Mouse (Mus musculus) MEL (cell line): Measurements from ENCODE around the gene Slc29a2. TPM values are rescaled to one million over a fixed set of nuclear protein-coding genes. Genes with fewer than 3 reads are reported as not detected.

Experiments
- DNase-seq: peaks from one replicate; pipeline ENCODE4 v3.0.0; 2011; ENCODE audit warnings: low read depth, low spot score
- H3K27ac ChIP-seq: 2 replicates; pipeline ENCODE4 v1.5.1; 2012; ENCODE audit warnings: low read depth, mild to moderate bottlenecking, control low read depth, low read length, moderate library complexity; ENCODE audit not compliant: control insufficient read depth
- H3K27me3 ChIP-seq, 2 experiments: fragments of 150-350 bp in 1 of 2; sonication (generic) in 1 of 2; 2 replicates each; pipeline ENCODE4 v1.6.1; 2012; ENCODE audit warnings: low read length in 2 of 2, mild to moderate bottlenecking in 2 of 2, improper control_type of control experiment in 1 of 2, moderate library complexity in 1 of 2; ENCODE audit not compliant: insufficient read depth in 2 of 2, control insufficient read depth in 1 of 2
- H3K36me3 ChIP-seq, 2 experiments: 2 replicates each; pipeline ENCODE4 v1.6.1; 2012 to 2014; ENCODE audit warnings: low read length in 2 of 2, improper control_type of control experiment in 1 of 2, inconsistent platforms in 1 of 2, mild to moderate bottlenecking in 1 of 2; ENCODE audit not compliant: insufficient read depth in 2 of 2, control insufficient read depth in 1 of 2
- H3K4me1 ChIP-seq, 2 experiments: fragments of 150-350 bp in 1 of 2; sonication (generic) in 1 of 2; 2 replicates each; pipeline ENCODE4 v1.6.1; 2012; ENCODE audit warnings: low read length in 2 of 2, improper control_type of control experiment in 1 of 2, mild to moderate bottlenecking in 1 of 2; ENCODE audit not compliant: insufficient read depth in 2 of 2, control insufficient read depth in 1 of 2
- H3K4me3 ChIP-seq, 2 experiments: fragments of 150-350 bp in 1 of 2; sonication (generic) in 1 of 2; 2 replicates each; pipeline ENCODE4 v1.5.1; 2012; ENCODE audit warnings: low read depth in 2 of 2, low read length in 2 of 2, mild to moderate bottlenecking in 2 of 2, moderate library complexity in 2 of 2, control low read depth in 1 of 2, improper control_type of control experiment in 1 of 2; ENCODE audit not compliant: control insufficient read depth in 1 of 2, insufficient read depth in 1 of 2
- H3K79me2 ChIP-seq: 2 replicates; pipeline ENCODE4 v1.6.1; 2012; ENCODE audit warnings: mild to moderate bottlenecking, low read length, moderate library complexity; ENCODE audit not compliant: control insufficient read depth, poor library complexity, insufficient read depth
- H3K9ac ChIP-seq: 2 replicates; pipeline ENCODE4 v1.6.1; 2012; ENCODE audit warnings: low read depth, mild to moderate bottlenecking, control low read depth, low read length, moderate library complexity; ENCODE audit not compliant: control insufficient read depth, poor library complexity, severe bottlenecking
- H3K9me3 ChIP-seq: fragments of 150-350 bp; sonication (generic); replicated peaks from 2 replicates; pipeline ENCODE4 v1.6.1; 2012; ENCODE audit warnings: mild to moderate bottlenecking, low read length, improper control_type of control experiment, moderate library complexity; ENCODE audit not compliant: insufficient read depth
- BHLHE40 ChIP-seq: IDR thresholded peaks from 2 replicates; pipeline ENCODE4 v1.6.1; 2012; ENCODE audit warnings: low read depth, mild to moderate bottlenecking, inconsistent platforms, low read length, improper control_type of control experiment, borderline replicate concordance
- CHD1 ChIP-seq: IDR thresholded peaks from 2 replicates; pipeline ENCODE4 v1.6.1; 2012; ENCODE audit warnings: low read depth, mild to moderate bottlenecking, inconsistent platforms, low read length, improper control_type of control experiment
- CTCF ChIP-seq, 3 experiments: IDR thresholded peaks in 2 of 3; conservative IDR thresholded peaks in 1 of 3; 2 replicates each; pipeline ENCODE4 v1.5.1; 2011 to 2012; ENCODE audit warnings: low read length in 3 of 3, low read depth in 2 of 3, mild to moderate bottlenecking in 2 of 3, improper control_type of control experiment in 1 of 3, inconsistent platforms in 1 of 3, mixed read lengths in 1 of 3, moderate library complexity in 1 of 3; ENCODE audit not compliant: control insufficient read depth in 1 of 3, insufficient read depth in 1 of 3, poor library complexity in 1 of 3, severe bottlenecking in 1 of 3
- E2F4 ChIP-seq: IDR thresholded peaks from 2 replicates; pipeline ENCODE4 v1.6.1; 2011; ENCODE audit warnings: low read depth, low read length, improper control_type of control experiment, borderline replicate concordance
- ELF1 ChIP-seq: IDR thresholded peaks from 2 replicates; pipeline ENCODE4 v1.6.1; 2014; ENCODE audit warnings: low read depth, mild to moderate bottlenecking, inconsistent platforms, low read length, improper control_type of control experiment, moderate library complexity
- EP300 ChIP-seq, 2 experiments: IDR thresholded peaks; 2 replicates each; pipeline ENCODE4 v1.6.1; 2011; ENCODE audit warnings: improper control_type of control experiment in 2 of 2, low read length in 2 of 2, low read depth in 1 of 2, mild to moderate bottlenecking in 1 of 2
- ETS1 ChIP-seq: IDR thresholded peaks from 2 replicates; pipeline ENCODE4 v1.6.1; 2012; ENCODE audit warnings: low read depth, mild to moderate bottlenecking, inconsistent platforms, low read length, improper control_type of control experiment, moderate library complexity
- GABPA ChIP-seq: IDR thresholded peaks from 2 replicates; pipeline ENCODE4 v1.6.1; 2012; ENCODE audit warnings: low read depth, mild to moderate bottlenecking, inconsistent platforms, low read length, improper control_type of control experiment, moderate library complexity
- GATA1 ChIP-seq: IDR thresholded peaks from 2 replicates; pipeline ENCODE4 v1.6.1; 2011; ENCODE audit warnings: low read depth, low read length, improper control_type of control experiment
- HCFC1 ChIP-seq: IDR thresholded peaks from 2 replicates; pipeline ENCODE4 v1.6.1; 2012; ENCODE audit warnings: low read depth, mild to moderate bottlenecking, inconsistent platforms, low read length, improper control_type of control experiment, moderate library complexity
- MAX ChIP-seq: IDR thresholded peaks from 2 replicates; pipeline ENCODE4 v1.6.1; 2011; ENCODE audit warnings: low read length, improper control_type of control experiment
- MAZ ChIP-seq: IDR thresholded peaks from 2 replicates; pipeline ENCODE4 v1.6.1; 2012; ENCODE audit warnings: low read depth, mild to moderate bottlenecking, inconsistent platforms, low read length, improper control_type of control experiment
- MEF2A ChIP-seq: IDR thresholded peaks from 2 replicates; pipeline ENCODE4 v1.6.1; 2014; ENCODE audit warnings: low read depth, mild to moderate bottlenecking, inconsistent platforms, low read length, improper control_type of control experiment; ENCODE audit not compliant: poor library complexity, insufficient replicate concordance, severe bottlenecking; ENCODE audit errors: extremely low read depth
- MXI1 ChIP-seq: IDR thresholded peaks from 2 replicates; pipeline ENCODE4 v1.6.1; 2011; ENCODE audit warnings: mild to moderate bottlenecking, low read depth, low read length, improper control_type of control experiment
- MYB ChIP-seq: IDR thresholded peaks from 2 replicates; pipeline ENCODE4 v1.6.1; 2011; ENCODE audit warnings: mild to moderate bottlenecking, low read depth, low read length, improper control_type of control experiment
- MYC ChIP-seq: IDR thresholded peaks from 2 replicates; pipeline ENCODE4 v1.6.1; 2011; ENCODE audit warnings: low read depth, mild to moderate bottlenecking, low read length, improper control_type of control experiment, moderate library complexity
- NELFE ChIP-seq: IDR thresholded peaks from 2 replicates; pipeline ENCODE4 v1.6.1; 2011; ENCODE audit warnings: low read depth, low read length, improper control_type of control experiment
- NRF1 ChIP-seq: IDR thresholded peaks from 2 replicates; pipeline ENCODE4 v1.6.1; 2014; ENCODE audit warnings: low read depth, mild to moderate bottlenecking, inconsistent platforms, low read length, improper control_type of control experiment, moderate library complexity; ENCODE audit not compliant: poor library complexity, insufficient read depth, severe bottlenecking
- RAD21 ChIP-seq: IDR thresholded peaks from 2 replicates; pipeline ENCODE4 v1.6.1; 2011; ENCODE audit warnings: mild to moderate bottlenecking, low read depth, low read length, improper control_type of control experiment
- SIN3A ChIP-seq: IDR thresholded peaks from 2 replicates; pipeline ENCODE4 v1.6.1; 2012; ENCODE audit warnings: low read length, improper control_type of control experiment, inconsistent platforms
- SMC3 ChIP-seq: IDR thresholded peaks from 2 replicates; pipeline ENCODE4 v1.6.1; 2011; ENCODE audit warnings: low read depth, low read length, improper control_type of control experiment
- TAL1 ChIP-seq: IDR thresholded peaks from 2 replicates; pipeline ENCODE4 v1.6.1; 2012; ENCODE audit warnings: mild to moderate bottlenecking, inconsistent platforms, low read length, moderate library complexity, mixed read lengths
- TBP ChIP-seq: IDR thresholded peaks from 2 replicates; pipeline ENCODE4 v1.8.0; 2011; ENCODE audit warnings: low read depth, low read length, improper control_type of control experiment
- TCF12 ChIP-seq: IDR thresholded peaks from 2 replicates; pipeline ENCODE4 v1.6.1; 2014; ENCODE audit warnings: low read depth, mild to moderate bottlenecking, inconsistent platforms, low read length, improper control_type of control experiment, moderate library complexity
- UBTF ChIP-seq: IDR thresholded peaks from 2 replicates; pipeline ENCODE4 v1.6.1; 2012; ENCODE audit warnings: low read depth, mild to moderate bottlenecking, inconsistent platforms, low read length, improper control_type of control experiment, moderate library complexity, borderline replicate concordance; ENCODE audit not compliant: insufficient read depth
- USF2 ChIP-seq, 2 experiments: IDR thresholded peaks; 2 replicates each; pipeline ENCODE4 v1.6.1; 2011 to 2012; ENCODE audit warnings: improper control_type of control experiment in 2 of 2, low read length in 2 of 2, borderline replicate concordance in 1 of 2, inconsistent platforms in 1 of 2, low read depth in 1 of 2, mild to moderate bottlenecking in 1 of 2; ENCODE audit not compliant: insufficient read depth in 1 of 2
- ZC3H11A ChIP-seq: IDR thresholded peaks from 2 replicates; pipeline ENCODE4 v1.6.1; 2012; ENCODE audit warnings: low read depth, mild to moderate bottlenecking, inconsistent platforms, low read length, improper control_type of control experiment
- ZKSCAN1 ChIP-seq: IDR thresholded peaks from 2 replicates; pipeline ENCODE4 v1.6.1; 2012; ENCODE audit warnings: low read depth, mild to moderate bottlenecking, inconsistent platforms, low read length, improper control_type of control experiment, moderate library complexity
- ZMIZ1 ChIP-seq: IDR thresholded peaks from 2 replicates; pipeline ENCODE4 v1.6.1; 2012; ENCODE audit warnings: low read depth, mild to moderate bottlenecking, inconsistent platforms, low read length, improper control_type of control experiment, moderate library complexity
- ZNF384 ChIP-seq: IDR thresholded peaks from 2 replicates; pipeline ENCODE4 v1.6.1; 2012; ENCODE audit warnings: low read depth, mild to moderate bottlenecking, inconsistent platforms, low read length, improper control_type of control experiment
- polyA plus RNA-seq, 2 experiments: library from polyadenylated mRNA; stranded (reverse) in 1 of 2; unstranded in 1 of 2; fragments of >175 nt in 1 of 2; fragments of >200 nt in 1 of 2; gene quantifications; 2 replicates each; pipeline versions ENCODE4 v1.2.1 to v1.2.4; 2012; ENCODE audit warnings: low replicate concordance in 2 of 2, low read depth in 1 of 2; ENCODE audit not compliant: insufficient read length in 2 of 2, insufficient read depth in 1 of 2, missing spikeins in 1 of 2
- total RNA-seq: library from RNA; depleted of rRNA; stranded (reverse); fragments of 300-350 nt; gene quantifications from 2 replicates; pipeline ENCODE4 v1.2.3, GENCODE M21; 2012

The Slc29a2 gene
- total and polyA plus RNA-seq, 3 experiments = 3.2 to 10.9 TPM; not detected in 1

DNA sequence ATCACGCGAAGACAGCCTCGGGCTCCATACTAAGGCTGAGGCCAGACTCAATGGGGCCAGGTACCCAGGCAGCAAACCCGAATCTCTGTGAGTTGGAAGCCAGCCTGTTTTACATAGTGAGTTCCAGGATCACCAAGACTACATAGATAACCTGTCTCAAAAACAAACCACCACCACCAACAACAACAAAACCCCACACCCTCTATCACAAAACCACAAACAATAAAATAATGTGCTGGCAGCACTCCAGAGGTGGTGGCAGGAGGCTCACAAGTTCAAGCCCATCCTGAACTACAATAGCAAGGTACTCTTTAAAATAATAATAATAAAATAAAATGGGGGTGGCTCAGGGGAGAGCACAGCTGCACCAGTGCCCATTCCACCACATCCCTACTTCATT lies 12.9 kb downstream of the Slc29a2 start (continued):
- no peak for TF ChIP-seq USF2 (IDR thresholded peaks at IDR 0.05; ENCODE audit: borderline replicate concordance in 1 of 2, insufficient read depth in 1 of 2, low read depth in 1 of 2, low read length in 2 of 2)
- no peak for TF ChIP-seq MAX
- no peak for TF ChIP-seq RAD21
- TF ChIP-seq TCF12 = no peak
- no peak for TF ChIP-seq ZKSCAN1
- no peak for TF ChIP-seq TAL1
- TF ChIP-seq ETS1 = peak; percentile 41; the same call in 1 of the 2 replicates
- TF ChIP-seq CHD1 = no peak
- no peak for TF ChIP-seq ELF1
- no peak for TF ChIP-seq MEF2A
- no peak for TF ChIP-seq TBP
- no peak for TF ChIP-seq CTCF (IDR thresholded peaks at IDR 0.05 in 2 of 3, conservative IDR thresholded peaks at IDR 0.05 in 1 of 3; ENCODE audit: control insufficient read depth in 1 of 3, insufficient read depth in 1 of 3, low read depth in 2 of 3, low read length in 3 of 3, poor library complexity in 1 of 3, severe bottlenecking in 1 of 3)
- TF ChIP-seq MAZ = no peak
- TF ChIP-seq EP300 (IDR thresholded peaks at IDR 0.05; ENCODE audit: low read depth in 1 of 2, low read length in 2 of 2) = no peak
- TF ChIP-seq MYC = no peak
- 0 out of 2 replicates have a peak, but pooled peaks have one; percentile 26 for TF ChIP-seq SIN3A
- no peak for TF ChIP-seq SMC3

DNA sequence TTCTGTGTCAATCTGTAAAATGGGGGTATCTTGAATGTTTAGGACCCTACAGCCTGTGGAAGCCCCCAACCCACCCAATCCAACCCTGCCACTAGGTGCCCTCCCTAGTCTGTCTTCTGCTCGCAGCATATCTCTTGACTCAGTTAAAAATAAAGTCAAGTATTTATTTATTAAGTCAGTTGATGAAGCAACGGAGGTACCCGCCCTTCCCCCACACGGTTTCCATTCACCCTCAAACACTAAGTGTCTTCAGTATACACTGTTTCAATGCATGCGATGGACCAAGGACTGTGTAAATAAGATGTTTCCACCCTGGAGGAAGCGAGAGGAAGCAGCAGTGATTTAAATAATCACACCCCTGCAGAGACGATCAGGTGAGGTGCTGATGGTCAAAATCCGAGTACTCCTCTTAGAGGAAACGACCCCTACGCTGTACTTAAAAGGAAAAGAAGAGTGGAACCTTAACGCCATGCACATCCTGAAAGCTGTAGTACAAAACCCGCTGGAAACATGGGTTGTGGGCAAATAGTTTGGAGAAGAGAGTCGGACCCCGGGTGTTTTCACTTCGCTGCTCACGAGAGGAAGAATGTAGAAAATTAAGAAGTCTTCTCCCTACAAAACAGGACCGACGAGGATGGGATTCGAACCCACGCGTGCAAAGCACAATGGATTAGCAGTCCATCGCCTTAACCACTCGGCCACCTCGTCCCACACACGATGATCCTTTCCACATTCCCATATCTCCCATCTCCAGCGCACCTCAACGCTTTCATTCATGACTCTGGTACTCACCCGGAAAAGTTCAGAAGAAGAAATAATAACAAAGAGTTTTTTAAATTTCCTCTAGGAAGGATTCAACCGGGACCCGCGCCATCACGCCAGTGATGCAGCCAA lies 14.3 kb downstream of the Slc29a2 start:
- Histone ChIP-seq H3K4me1 (peaks cover 2 to 18% of the 10 kb centered on the region in 2 experiments), H3K79me2 (peaks cover 21% of the 10 kb centered on the region), H3K4me3 (peak overlapping the region; percentile 57 to 87), H3K27me3 (no peaks in the 10 kb centered on the region), H3K36me3 (peaks cover 0 to 7% of the 10 kb centered on the region in 2 experiments; a peak in 1 of 4 replicates), H3K9ac (peak overlapping the region; percentile 78), H3K27ac (peak overlapping the region; percentile 5; the same call in 1 of the 2 replicates), H3K9me3 (no peaks in the 10 kb centered on the region)
- DNase-seq = peak; percentile 88
- TF ChIP-seq ZNF384 (no peak), GATA1 (no peak), UBTF (no peak), E2F4 (no peak), MXI1 (no peak), TAL1 (no peak), ETS1 (no peak), BHLHE40 (peak; percentile 5; the same call in 1 of the 2 replicates), MAX (no peak), NRF1 (peak; percentile 30; the same call in 1 of the 2 replicates), ELF1 (peak; percentile 79), CHD1 (no peak), USF2 (IDR thresholded peaks at IDR 0.05; ENCODE audit: borderline replicate concordance in 1 of 2, insufficient read depth in 1 of 2, low read depth in 1 of 2, low read length in 2 of 2) (no peak), ZMIZ1 (no peak), MYC (no peak), ZC3H11A (no peak), GABPA (no peak), HCFC1 (no peak), MEF2A (no peak), NELFE (no peak), ZKSCAN1 (no peak), MYB (no peak), EP300 (IDR thresholded peaks at IDR 0.05; ENCODE audit: low read depth in 1 of 2, low read length in 2 of 2) (no peak), TBP (peak; percentile 100), SIN3A (peak; percentile 56)
